Mouse (Mus musculus): Measurements from ENCODE around the gene Pdxk. TPM values are rescaled to one million over a fixed set of nuclear protein-coding genes. Genes with fewer than 3 reads are reported as not detected.
A peak's percentile ranks its signal among the peaks of the same experiment; 100 is the strongest.

The Pdxk gene
- total RNA-seq, 2 experiments from 2014 or later: 114 to 118 TPM

GRCm38 (mm10) chr10:78457495-78458347 lies 7.1 kb downstream of the Pdxk start:
- H3K4me3 ChIP-seq: no peak overlapping the region
- intact Hi-C loops (cut with DNase I): no loop called here
- TF ChIP-seq CTCF (IDR thresholded peaks at IDR 0.05): no peak; the same call in 1 of the 2 replicates
- H3K27ac ChIP-seq: peak overlapping the region; percentile 66
- peak in 1 of 2 experiments; percentile 63 for DNase-seq (ENCODE audit: extremely low spot score in 1 of 2, low spot score in 2 of 2)

- intact Hi-C loops (cut with DNase I): no loop called here
- TF ChIP-seq CTCF (IDR thresholded peaks at IDR 0.05): no peak
- no peak overlapping the region for H3K4me3 ChIP-seq
- peak overlapping the region; percentile 66 for H3K27ac ChIP-seq
- DNase-seq (ENCODE audit: extremely low spot score in 1 of 2, low spot score in 2 of 2): no peak
Observed at GRCm38 (mm10) chr10:78456696-78457095, 8.1 kb downstream of the Pdxk start.

GRCm38 (mm10) chr10:78452641-78453040 lies 12.1 kb downstream of the Pdxk start:
- no peak for DNase-seq (ENCODE audit: extremely low spot score in 1 of 2, low spot score in 2 of 2)
- Histone ChIP-seq H3K27ac (peak overlapping the region; percentile 79), H3K4me3 (no peak overlapping the region)
- intact Hi-C loops (cut with DNase I): no loop called here
- TF ChIP-seq CTCF (IDR thresholded peaks at IDR 0.05): no peak

GRCm38 (mm10) chr10:78450761-78451160 lies 14.0 kb downstream of the Pdxk start:
- no peak overlapping the region for H3K4me3 ChIP-seq
- DNase-seq (ENCODE audit: extremely low spot score in 1 of 2, low spot score in 2 of 2): no peak
- TF ChIP-seq CTCF (IDR thresholded peaks at IDR 0.05): peak; percentile 41
- no peak overlapping the region for H3K27ac ChIP-seq
- intact Hi-C loops (cut with DNase I): no loop called here

- intact Hi-C loops (cut with DNase I): no loop called here
- no peak overlapping the region for H3K27ac ChIP-seq
- no peak overlapping the region for H3K4me3 ChIP-seq
- DNase-seq (ENCODE audit: extremely low spot score in 1 of 2, low spot score in 2 of 2): no peak
- no peak for TF ChIP-seq CTCF (IDR thresholded peaks at IDR 0.05)
Observed at GRCm38 (mm10) chr10:78447396-78447795, 17.4 kb downstream of the Pdxk start.

GRCm38 (mm10) chr10:78446195-78446594 lies 18.6 kb downstream of the Pdxk start:
- no peak overlapping the region for H3K4me3 ChIP-seq
- no peak overlapping the region for H3K27ac ChIP-seq
- intact Hi-C loops (cut with DNase I): no loop called here
- no peak for DNase-seq (ENCODE audit: extremely low spot score in 1 of 2, low spot score in 2 of 2)
- TF ChIP-seq CTCF (IDR thresholded peaks at IDR 0.05): no peak

GRCm38 (mm10) chr10:78442292-78442691 lies 22.5 kb downstream of the Pdxk start:
- DNase-seq (ENCODE audit: extremely low spot score in 1 of 2, low spot score in 2 of 2): no peak
- Histone ChIP-seq H3K27ac (no peak overlapping the region), H3K4me3 (no peak overlapping the region)
- no peak for TF ChIP-seq CTCF (IDR thresholded peaks at IDR 0.05)
- intact Hi-C loops (cut with DNase I): no loop called here

- Histone ChIP-seq H3K4me3 (no peak overlapping the region), H3K27ac (no peak overlapping the region)
- intact Hi-C loops (cut with DNase I): no loop called here
- no peak for DNase-seq (ENCODE audit: extremely low spot score in 1 of 2, low spot score in 2 of 2)
- no peak for TF ChIP-seq CTCF (IDR thresholded peaks at IDR 0.05)
Observed at GRCm38 (mm10) chr10:78441606-78442005, 23.2 kb downstream of the Pdxk start.

GRCm38 (mm10) chr10:78440812-78441211 lies 24.0 kb downstream of the Pdxk start:
- peak; percentile 77 for TF ChIP-seq CTCF (IDR thresholded peaks at IDR 0.05)
- intact Hi-C loops (cut with DNase I): loop anchor here (1.0 kb wide), 1 partner anchor 46 kb away; no protein-coding TSS in a partner anchor
- no peak for DNase-seq (ENCODE audit: extremely low spot score in 1 of 2, low spot score in 2 of 2)
- H3K4me3 ChIP-seq: no peak overlapping the region
- no peak overlapping the region for H3K27ac ChIP-seq

GRCm38 (mm10) chr10:78439990-78440389 lies 24.8 kb downstream of the Pdxk start:
- no peak for DNase-seq (ENCODE audit: extremely low spot score in 1 of 2, low spot score in 2 of 2)
- no peak for TF ChIP-seq CTCF (IDR thresholded peaks at IDR 0.05)
- no peak overlapping the region for H3K4me3 ChIP-seq
- no peak overlapping the region for H3K27ac ChIP-seq
- intact Hi-C loops (cut with DNase I): loop anchor here (1.0 to 10.0 kb wide), 2 partner anchors 47 to 1225 kb away; partner anchors contain the start of genes Madcam1 and Tpgs1

GRCm38 (mm10) chr10:78439550-78439949 lies 25.2 kb downstream of the Pdxk start:
- intact Hi-C loops (cut with DNase I): loop anchor here (10.0 kb wide), 1 partner anchor 1225 kb away; the partner anchor contains the start of genes Madcam1 and Tpgs1
- TF ChIP-seq CTCF (IDR thresholded peaks at IDR 0.05): peak; percentile 49
- no peak overlapping the region for H3K4me3 ChIP-seq
- no peak overlapping the region for H3K27ac ChIP-seq
- DNase-seq (ENCODE audit: extremely low spot score in 1 of 2, low spot score in 2 of 2): no peak

- peak; percentile 81 to 89 for DNase-seq (ENCODE audit: extremely low spot score in 1 of 2, low spot score in 2 of 2)
- intact Hi-C loops (cut with DNase I): loop anchor here (10.0 kb wide), 1 partner anchor 1227 kb away; the partner anchor contains the start of genes Madcam1 and Tpgs1
- peak; percentile 99 for TF ChIP-seq CTCF (IDR thresholded peaks at IDR 0.05)
- H3K27ac ChIP-seq: no peak overlapping the region
- no peak overlapping the region for H3K4me3 ChIP-seq
Observed at GRCm38 (mm10) chr10:78438094-78438493, 26.7 kb downstream of the Pdxk start.
